Mouse (Mus musculus) T-cell, adult 2 months (primary cell): ENCODE measurements around the gene Celsr2.

ENCODE experiments used
- DNase-seq: peaks from one replicate; pipeline ENCODE4 v3.0.0; 2022; ENCODE audit warnings: low spot score

Celsr2 gene

DNA sequence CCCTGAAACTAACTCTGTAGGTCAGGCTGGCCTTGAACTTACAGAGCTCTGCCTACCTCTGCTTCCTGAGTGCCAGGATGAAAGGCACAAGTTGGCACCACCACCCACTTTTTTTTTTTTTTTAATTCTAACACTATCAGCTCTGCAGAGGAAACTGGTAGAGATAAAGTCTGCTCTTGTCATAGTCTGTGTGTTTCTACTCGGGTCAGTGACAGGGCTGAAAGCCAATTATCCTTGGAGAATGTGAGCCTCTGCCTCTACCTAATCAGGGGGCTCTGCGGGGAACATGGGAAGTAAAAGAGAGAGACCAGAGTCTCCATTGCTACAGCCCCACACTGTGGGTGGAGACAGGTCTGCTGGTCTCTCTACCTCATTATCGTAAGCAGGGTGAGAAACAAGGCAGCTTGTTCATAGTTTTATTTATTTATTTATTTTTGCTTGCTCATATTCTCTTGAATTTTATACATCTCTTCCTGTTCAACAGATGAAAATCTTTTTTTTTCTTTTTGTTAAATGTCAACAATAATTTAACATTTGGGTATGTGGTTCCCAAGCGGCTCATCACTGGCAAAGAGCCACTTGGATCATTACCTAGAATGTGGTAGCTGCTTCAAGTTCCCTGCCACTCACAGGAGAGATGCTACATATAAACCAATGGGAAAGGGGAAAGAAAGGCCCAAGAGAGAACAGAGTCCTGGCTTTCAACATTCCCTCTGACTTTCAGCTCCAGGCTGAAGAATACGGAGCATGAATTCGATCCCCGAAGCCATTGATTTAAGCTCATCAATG is 36.3 kb downstream of the Celsr2 start:
- DNase-seq, result no peak

DNA sequence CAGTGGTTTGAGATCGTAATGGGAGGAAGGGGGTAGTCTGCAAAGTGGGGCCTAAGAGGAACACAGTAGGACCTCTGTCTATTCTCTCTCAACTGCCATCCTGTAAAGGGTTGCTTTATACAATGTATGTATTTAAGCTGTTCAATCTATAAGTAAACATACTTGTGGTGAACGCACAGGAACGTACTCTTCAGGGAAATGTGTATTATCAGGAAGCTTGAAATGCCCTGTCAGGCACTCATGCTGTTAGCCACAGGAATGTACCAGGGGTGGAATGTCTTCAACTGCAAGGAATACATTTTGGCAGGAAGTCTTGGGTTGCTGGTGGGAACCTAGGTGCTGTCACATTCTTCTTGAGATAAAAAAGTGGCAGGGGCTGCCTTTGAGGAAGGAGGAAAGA is 42.7 kb downstream of the Celsr2 start:
- no peak for DNase-seq

DNA sequence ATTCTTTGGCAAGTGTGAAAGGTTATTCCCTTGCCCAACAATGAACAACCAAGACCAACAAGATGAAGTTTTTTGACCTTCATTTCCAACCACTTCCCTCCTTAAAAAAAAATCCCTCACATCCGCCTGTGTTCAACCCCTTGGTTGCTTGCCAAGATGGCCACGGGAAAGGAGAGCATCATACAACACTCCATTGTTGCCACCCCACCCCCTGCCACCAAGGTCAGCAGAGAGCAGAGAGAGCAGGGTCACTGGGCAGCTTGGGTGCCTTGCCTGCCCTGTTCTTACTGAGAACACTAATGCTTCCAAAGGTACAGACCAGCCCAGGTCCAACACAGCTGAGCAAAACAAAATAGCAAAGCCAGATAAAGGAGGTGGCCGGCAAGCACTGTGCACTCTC is 43.1 kb downstream of the Celsr2 start:
- no peak for DNase-seq

DNA sequence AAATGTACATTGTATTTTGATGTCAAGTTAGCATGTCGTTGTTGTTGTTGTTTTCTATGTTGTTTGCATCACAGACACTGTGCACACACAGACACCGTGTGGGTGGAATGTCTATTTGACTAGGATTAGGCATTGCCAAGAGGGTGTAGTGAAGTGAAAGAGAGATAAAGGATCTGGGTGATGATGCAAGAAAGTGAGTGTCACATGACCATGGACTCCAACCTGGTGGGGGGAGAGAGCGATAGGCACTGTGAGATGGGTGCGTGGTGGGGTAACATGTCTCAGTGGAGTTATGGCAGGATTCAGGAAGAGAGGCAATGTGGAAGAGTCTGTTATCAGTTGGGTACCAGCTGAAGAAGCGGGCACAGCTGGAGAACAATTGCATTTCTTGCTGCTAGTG is 46.6 kb downstream of the Celsr2 start:
- DNase-seq, result no peak

DNA sequence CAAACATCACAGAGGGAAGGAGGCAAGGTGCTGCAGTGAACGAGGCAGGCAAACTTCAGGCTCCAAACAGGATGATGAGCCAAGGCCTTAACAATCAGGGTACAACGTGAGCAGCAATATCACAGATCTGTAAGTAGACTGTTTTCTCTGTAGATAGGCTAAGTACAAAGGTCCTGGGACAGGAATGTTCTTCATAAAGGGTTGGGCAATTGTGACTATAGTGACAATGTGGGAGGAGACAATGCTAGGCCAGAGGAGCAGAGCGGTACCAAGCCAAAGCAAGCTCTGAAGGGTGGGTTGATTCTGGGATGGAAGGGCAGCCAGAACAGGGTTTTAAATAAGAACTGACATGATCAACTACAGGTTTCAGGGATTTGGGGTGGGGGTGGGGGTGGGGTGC is 47.5 kb downstream of the Celsr2 start:
- no peak for DNase-seq

DNA sequence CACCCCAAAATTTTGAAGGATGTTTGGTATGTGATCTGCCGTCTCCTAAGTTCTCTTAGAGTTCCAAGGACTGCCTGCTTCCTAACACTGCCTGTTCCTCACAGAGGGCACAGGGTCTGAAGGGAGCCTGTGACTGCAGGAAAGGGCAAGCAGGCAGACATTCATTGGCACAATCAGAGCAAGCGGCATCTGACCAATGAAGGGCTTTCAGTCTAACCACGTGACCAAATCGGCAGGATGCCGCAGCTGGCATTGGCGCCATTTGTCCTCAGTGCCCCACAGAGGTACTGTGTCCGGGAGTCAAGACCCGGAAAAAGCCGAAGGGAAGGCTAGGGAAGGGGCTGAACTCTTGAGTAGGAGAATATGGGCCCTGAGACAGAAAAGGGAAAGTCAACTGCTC is 48.2 kb downstream of the Celsr2 start:
- DNase-seq, result no peak

DNA sequence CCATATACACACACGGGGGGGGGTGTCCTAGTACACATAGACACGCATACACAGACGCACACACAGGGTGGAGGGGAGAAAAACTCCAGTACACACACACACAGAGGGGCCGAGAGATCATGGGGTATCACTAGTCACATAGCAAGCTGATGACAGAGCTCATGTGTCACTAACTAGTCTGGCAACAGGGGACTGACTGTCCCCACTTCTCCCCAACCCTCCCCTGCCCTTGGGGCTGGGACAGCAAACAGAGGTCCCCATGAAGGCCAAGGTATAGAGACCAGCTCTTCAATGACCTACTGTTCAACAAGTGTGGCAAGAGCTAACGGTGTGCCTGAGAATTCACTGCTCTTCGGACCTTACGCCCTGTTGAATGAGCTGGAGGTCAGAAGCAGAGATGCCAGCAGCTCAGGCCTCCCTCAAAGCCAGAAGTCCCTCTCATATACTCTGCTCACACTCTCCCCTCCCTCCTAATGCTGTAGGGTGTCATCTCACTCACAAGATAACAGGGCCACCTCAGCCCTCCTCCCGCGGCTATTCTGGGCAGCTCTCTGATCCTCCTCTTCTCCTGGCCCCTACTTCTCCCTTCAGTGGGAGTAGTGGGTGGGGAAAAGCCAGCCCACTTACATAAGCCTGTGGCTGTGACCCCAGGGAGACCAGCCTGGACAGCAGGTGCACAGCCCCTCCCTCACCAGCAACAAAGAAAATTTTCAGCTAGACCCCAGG is 50.9 kb downstream of the Celsr2 start, which contains the start of gene Mybphl:
Mybphl (plus strand) TSS at position 642 of the 726 bp plus-strand sequence.
- DNase-seq, result no peak

DNA sequence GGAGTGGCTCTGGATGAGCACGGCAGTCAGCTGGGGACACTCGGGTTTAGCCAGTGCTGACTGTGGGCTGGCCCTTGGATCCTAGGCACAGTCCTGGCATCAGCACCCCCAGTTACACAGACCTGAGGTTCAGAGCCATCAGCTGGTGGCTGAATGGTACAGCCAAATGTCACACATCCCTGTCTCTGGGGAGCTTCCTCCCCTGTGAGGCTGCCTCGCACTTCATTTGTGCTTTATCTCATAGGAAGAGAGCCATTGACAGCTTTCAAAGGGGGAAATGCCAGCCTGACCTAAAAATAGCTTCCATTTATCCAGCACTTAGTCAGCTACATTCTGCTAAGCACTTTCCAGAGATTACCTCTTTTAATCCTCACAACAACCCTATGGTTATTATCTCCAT is 51.7 kb downstream of the Celsr2 start:
- no peak for DNase-seq

DNA sequence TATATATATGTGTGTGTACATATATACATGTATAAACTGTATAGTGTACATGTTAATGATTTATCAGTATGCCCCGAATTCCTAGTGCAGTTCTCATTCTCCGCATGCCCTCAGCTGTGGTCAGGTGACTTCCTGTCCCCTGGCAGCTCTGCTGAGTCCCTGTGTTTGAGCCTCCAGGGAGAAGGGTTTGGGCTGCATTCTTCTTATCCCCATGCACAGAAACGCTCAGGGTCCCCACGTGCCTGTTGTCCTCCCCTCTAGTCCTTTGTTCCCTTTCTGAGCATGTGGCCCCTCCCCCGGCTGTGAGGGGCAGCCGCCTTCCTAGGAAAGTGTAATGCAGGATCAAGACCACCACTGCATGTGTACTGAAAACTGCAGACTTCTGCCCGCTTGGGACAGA is 54.5 kb downstream of the Celsr2 start:
- DNase-seq, result no peak

DNA sequence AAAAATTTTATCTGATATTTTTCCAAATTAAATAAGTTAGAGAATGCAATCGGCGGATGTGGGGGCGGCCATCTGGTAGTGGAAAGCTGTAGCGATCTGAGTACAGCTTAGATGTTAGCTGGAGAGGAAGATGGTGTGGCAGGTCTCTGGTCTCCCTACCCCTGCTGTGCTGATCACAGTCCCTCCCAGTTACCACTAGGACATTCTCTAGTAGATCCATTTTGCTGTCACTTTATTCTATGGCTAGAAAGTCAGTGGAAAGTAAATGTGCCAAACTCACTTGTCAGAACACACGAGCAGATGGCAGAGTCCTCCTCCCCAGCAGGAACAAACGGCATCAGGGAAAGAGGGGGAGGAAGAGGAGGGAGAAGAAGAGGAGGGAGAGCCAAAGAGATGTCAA is 56.9 kb downstream of the Celsr2 start:
- DNase-seq, result no peak

DNA sequence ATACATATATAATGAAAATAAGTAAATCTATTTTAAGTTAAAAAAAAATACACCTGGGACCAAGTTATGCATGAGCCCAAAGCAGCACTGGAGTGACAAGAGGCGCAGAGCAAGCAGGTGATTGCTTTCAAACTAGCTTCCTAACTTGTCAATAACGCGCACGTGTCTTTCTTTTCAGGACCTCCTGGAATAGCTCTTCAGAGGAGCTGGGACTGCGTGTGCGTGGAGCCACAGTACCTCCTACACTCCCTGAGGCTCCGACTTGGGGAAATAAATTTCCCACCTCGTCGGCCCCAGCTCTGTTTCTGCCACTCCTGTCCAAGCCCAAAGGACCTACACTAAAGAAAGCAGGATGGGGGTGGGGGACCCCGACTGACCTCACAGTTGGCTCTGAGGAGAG is 58.3 kb downstream of the Celsr2 start:
- no peak for DNase-seq

DNA sequence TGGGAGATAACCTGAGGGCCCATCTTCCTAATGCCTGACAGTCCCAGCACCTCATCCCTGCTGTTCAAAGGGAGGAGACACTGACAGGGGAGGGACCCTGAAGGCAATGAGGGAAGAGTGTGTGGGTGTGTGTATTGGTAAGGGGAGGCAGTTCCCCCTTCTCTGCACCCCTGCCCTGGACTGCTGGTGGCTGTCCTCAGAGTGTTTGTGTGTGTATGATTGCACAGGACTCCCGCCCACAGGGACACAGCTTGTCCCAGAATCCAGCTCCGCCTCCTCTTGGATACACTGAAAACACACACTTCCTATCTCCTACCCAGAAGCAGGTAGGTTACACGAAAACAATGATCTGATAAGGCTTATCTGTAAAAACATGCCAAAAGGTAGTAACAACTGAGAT is 60.1 kb downstream of the Celsr2 start:
- DNase-seq, result no peak

DNA sequence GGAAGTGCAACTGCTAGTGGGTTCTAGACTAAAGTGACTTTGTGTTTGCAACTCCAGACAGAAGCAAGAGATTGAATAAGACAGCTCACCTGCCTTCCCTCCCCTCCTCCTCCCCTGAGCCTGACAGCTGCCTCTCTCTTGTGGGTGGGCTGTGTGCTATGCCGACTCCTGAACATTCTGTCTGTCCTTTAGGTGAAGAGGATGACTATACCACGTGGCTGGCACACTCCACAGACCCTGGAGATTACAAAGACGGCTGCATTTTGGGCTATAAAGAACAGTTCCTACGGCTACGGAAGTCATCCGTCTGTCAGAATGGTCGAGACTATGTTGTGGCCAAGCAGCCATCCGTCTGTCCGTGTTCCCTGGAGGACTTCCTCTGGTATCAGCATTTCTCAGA is 67.0 kb downstream of the Celsr2 start:
- DNase-seq, result no peak

DNA sequence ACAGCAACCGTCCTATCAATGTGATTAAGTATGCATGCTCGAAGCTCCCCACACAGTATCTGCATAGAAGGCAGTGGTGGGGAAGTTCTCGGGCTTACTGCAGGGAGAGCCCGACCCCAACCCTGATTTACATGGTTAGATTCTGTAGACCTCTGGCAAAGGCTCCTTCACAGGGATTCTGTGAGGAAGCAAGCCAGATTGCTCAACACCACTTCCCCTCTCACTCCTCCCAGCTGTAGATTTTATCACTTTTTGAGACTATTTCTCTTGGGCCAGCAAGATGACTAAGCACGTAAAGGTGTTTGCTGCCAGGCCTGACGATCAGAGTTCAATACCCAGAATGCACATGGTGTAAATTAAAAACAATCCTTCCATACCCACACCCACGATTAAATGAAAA is 69.5 kb downstream of the Celsr2 start:
- DNase-seq, result no peak

DNA sequence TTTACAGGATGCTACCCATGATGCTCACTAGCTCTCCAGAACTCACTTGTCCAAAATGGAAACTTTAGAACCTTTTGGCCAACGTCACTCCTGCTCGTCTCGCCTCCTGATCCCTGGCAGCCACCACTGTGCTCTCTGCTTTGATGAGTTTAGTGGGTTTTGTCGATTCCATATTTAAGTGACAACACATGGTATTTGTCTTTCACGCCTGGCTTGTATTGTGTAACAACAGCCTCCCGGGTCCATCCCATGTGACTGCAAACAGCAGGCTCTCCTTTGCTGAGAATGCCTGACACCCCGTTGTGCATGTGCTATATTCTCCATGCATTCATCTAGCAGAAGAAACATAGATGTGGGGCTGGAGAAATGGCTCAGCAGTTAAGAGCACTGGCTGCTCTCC is 73.2 kb downstream of the Celsr2 start:
- DNase-seq, result no peak

DNA sequence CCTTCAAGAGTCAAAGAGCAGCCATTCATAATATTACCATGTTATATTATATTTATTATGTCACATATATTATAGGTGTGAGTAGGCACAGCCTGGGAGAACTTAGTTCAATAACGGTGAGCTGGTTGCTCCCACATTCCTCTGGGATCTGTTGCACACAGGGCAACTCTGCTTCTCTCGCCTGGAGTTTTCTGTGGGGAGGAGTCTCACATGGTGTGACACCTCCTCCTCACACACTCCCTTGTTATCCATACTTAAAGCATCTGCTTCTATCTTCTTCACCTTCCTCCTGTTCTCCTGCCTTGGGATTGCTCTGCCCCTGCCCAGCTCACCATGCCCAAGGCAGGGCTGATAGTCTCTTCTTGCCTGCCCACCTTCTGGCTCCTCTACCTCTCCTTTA is 74.3 kb downstream of the Celsr2 start:
- no peak for DNase-seq
